Mouse (Mus musculus) CD4-positive helper T cell, adult 2 months (primary cell): ENCODE measurements around the gene Pbp2.

ENCODE experiments used
- DNase-seq: peaks from one replicate; pipeline ENCODE4 v3.0.0-alpha.2; 2012; ENCODE audit warnings: low read depth, missing footprints, low spot score

The Pbp2 gene

GRCm38 (mm10) chr6:135302421-135303125 lies 7.6 kb downstream of the Pbp2 start:
- DNase-seq = no peak

GRCm38 (mm10) chr6:135300469-135300868 lies 9.7 kb downstream of the Pbp2 start:
- DNase-seq = no peak

GRCm38 (mm10) chr6:135299024-135299550 lies 11.1 kb downstream of the Pbp2 start:
- no peak for DNase-seq

- DNase-seq = no peak
Observed at GRCm38 (mm10) chr6:135297570-135297969, 12.6 kb downstream of the Pbp2 start.

- DNase-seq = no peak
Observed at GRCm38 (mm10) chr6:135296267-135296666, 13.9 kb downstream of the Pbp2 start.

- DNase-seq = no peak
Observed at GRCm38 (mm10) chr6:135295082-135295861, 14.9 kb downstream of the Pbp2 start.

- no peak for DNase-seq
Observed at GRCm38 (mm10) chr6:135294150-135294549, 16.1 kb downstream of the Pbp2 start.

- DNase-seq = no peak
Observed at GRCm38 (mm10) chr6:135292391-135292790, 17.8 kb downstream of the Pbp2 start.

GRCm38 (mm10) chr6:135279856-135280255 lies 30.3 kb downstream of the Pbp2 start:
- DNase-seq = no peak

GRCm38 (mm10) chr6:135279286-135279685 lies 30.9 kb downstream of the Pbp2 start:
- DNase-seq = no peak

- DNase-seq = no peak
Observed at GRCm38 (mm10) chr6:135278302-135278701, 31.9 kb downstream of the Pbp2 start.

GRCm38 (mm10) chr6:135276474-135277295 lies 33.5 kb downstream of the Pbp2 start:
- no peak for DNase-seq

- DNase-seq = no peak
Observed at GRCm38 (mm10) chr6:135275231-135275630, 35.0 kb downstream of the Pbp2 start.

GRCm38 (mm10) chr6:135273066-135273465 lies 37.1 kb downstream of the Pbp2 start:
- DNase-seq = no peak

GRCm38 (mm10) chr6:135271761-135272160 lies 38.4 kb downstream of the Pbp2 start:
- DNase-seq = no peak

- DNase-seq = no peak
Observed at GRCm38 (mm10) chr6:135269626-135270025, 40.6 kb downstream of the Pbp2 start.

GRCm38 (mm10) chr6:135268392-135268791 lies 41.8 kb downstream of the Pbp2 start:
- no peak for DNase-seq

- DNase-seq = no peak
Observed at GRCm38 (mm10) chr6:135267221-135267620, 43.0 kb downstream of the Pbp2 start.

- DNase-seq = no peak
Observed at GRCm38 (mm10) chr6:135266056-135266455, 44.1 kb downstream of the Pbp2 start.

GRCm38 (mm10) chr6:135264136-135264535 lies 46.1 kb downstream of the Pbp2 start:
- DNase-seq = no peak

- no peak for DNase-seq
Observed at GRCm38 (mm10) chr6:135262565-135262964, 47.6 kb downstream of the Pbp2 start.

- DNase-seq = no peak
Observed at GRCm38 (mm10) chr6:135261124-135261523, 49.1 kb downstream of the Pbp2 start.
